Mouse (Mus musculus) heart, adult 2 months (tissue): Measurements from ENCODE around the gene Hjurp.

ENCODE experiments used
- CTCF ChIP-seq: fragments of 200-600 bp; IDR thresholded peaks from 2 replicates; pipeline ENCODE4 v1.8.1; 2022; ENCODE audit warnings: antibody characterized with exemption, mild to moderate bottlenecking, moderate library complexity
- EP300 ChIP-seq: fragments of 200-500 bp; IDR thresholded peaks from 2 replicates; pipeline ENCODE4 v1.6.1; 2011; ENCODE audit warnings: low read depth, low read length, control low read depth; ENCODE audit not compliant: insufficient read depth
- POLR2A ChIP-seq: fragments of 200-500 bp; IDR thresholded peaks from 2 replicates; pipeline ENCODE4 v1.6.1; 2011; ENCODE audit warnings: mild to moderate bottlenecking, low read depth, low read length, control low read depth; ENCODE audit not compliant: insufficient read depth

GRCm38 (mm10) chr1:88266123-88266522 lies 11.3 kb downstream of the Hjurp start:
- TF ChIP-seq POLR2A (no peak), CTCF (no peak), EP300 (no peak)
